Mouse (Mus musculus): ENCODE results near the gene Tmbim4. TPM values are rescaled to one million over a fixed set of nuclear protein-coding genes. Genes with fewer than 3 reads are reported as not detected.
"Not testable (repeated sequence)": the region's sequence is repeated elsewhere in the genome, so short reads cannot be mapped to it uniquely, and the experiment has no call there.

The Tmbim4 gene
- total RNA-seq, 2 experiments from 2014 or later: 100 to 112 TPM

DNA sequence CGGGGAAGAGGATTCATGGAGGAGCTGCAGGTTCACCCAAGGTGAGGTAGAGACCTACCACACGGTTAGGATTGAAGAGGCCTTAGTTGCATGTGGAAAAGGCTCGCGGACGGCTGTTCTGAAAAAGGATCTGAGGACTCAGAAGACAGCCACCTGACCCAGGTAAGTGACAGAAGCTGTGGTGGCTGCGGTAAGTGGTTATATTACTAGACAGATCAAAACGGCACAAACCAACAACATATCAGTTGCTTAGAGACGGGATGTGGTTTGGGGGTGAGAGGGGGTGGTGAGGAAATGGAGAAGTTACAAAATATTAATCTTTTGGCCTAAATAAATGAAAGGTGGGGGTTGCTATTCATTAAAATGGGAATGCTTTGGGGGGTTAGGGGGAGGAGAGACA, 8.1 kb upstream of the Tmbim4 start:
- ATAC-seq (ENCODE audit: poor library complexity, severe bottlenecking): peak; percentile 77

DNA sequence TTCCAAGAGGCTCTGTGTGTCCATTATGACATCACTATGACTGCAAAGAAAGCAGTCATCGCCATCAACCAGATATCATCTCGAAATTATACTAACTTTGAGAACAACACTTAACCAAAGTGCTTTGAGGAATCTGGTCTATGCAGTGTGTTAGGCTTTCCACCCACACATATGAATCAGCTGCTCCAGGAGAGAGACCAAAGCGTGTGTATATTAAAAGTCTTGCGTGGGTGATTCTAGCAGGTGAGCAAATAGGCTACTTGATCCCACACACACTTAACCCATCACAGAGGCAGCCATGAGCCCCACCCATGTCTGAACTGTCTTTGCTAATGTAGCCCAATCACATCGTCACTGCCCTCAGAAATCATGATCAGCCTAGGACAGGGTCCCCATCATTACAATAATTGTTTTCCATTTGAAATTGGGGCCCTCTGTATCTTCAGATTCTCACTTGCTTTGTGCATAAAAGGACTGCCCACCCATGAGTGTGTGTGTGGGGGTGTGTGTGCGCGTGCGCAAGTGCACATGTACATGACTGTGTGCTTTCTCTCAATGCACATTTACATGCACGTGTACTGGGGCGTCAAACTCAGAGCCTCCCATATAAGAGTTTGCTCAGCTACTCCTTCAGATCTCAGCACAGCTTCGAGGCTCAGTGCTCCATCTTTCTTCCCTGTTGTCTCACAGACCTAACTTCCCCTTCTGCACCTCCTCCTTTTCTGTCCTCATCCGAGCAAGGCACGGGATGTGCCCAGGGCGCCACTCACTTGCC, 4.1 kb upstream of the Tmbim4 start:
- peak; percentile 26 for ATAC-seq (ENCODE audit: poor library complexity, severe bottlenecking)

DNA sequence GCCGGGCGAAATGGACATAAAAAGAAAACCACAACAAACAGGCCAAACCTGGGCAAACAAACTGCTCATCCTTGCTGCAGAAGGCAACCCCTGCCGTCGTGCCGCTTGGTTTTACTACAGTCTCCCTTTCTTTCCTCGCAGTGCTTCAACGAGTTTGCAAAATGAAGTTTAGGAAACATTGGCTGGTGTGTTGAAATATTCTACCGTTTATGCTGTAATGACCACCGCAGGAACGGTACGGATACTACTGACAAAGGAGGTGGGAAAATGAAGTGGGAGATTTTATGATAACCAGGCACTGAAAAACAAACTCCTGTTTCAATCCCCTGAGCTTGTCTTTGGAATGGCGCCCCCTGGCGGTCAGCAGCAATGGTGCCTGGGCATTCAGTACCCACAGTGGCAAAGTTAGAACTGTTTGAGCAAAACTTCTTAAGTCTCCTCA, 592 bp downstream of the Tmbim4 start, which contains the start of gene Irak3:
Gene Irak3 (minus strand): TSS at position 170 of the 442 bp plus-strand sequence.
- peak; percentile 61 for ATAC-seq (ENCODE audit: poor library complexity, severe bottlenecking)

DNA sequence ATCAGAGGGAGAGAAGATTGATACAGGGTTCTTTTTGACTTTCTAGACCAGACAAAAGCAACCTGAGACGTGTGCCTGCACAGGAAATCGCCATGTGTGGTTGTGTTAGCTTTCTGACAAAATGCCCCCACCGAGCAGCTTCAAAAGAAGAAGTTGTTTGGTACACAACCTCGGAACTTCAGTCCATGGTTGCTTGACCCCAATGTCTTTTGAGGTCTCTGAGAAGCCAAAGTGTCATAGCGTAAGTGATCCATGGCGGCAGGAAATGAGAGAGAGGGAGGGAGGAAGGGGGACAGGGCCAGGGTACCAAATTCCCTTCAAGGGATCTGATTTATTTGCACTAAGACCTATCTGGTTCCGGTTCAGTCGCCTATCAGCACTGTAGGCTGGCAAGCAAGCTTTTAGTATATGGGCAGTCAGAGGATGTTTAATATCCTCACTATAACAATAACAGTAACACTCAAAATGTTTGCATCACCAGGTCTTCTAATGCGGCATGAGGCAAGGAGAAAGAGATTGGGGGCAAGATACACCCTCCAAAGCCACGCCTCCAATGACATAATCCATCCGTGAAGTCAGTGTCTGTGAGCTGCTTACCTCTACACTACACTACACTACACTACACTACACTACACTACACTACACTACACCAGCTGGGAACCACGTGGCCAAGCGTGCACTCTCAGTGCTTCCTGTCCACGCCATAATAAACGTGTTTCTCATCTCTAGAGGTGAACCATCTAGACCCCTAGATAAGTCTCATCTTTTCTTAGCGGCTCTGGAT, 1.3 kb downstream of the Tmbim4 start:
- peak; percentile 38 for ATAC-seq (ENCODE audit: poor library complexity, severe bottlenecking)

DNA sequence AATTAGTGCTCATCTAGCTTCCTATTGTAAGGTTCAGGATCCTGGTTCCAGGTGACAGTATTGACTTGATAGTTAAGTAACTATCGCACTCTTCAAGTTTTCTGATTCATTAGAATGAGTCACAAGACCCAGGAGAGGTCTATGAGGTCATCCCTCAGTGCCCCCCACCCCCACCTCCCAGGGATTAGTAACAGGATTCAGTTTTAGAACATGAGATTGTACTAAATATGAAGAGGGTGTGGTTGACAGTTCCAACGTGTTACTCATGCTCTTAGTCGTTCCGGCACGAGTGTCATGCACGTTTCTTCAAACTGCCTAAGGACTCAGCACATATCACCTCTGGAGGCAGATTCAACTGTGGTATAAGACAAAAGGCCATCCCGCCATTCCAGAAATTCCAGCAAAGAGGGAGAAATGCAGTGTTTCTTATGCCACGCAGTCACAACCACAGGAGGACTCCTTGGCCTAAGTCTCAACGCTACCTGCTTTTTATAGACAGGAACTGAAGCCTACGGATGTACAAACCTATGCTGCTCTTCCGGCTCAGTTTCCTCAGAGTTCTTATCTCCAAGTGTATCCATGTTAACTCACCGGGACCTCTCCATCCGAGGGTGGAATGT, 3.3 kb downstream of the Tmbim4 start:
- ATAC-seq (ENCODE audit: poor library complexity, severe bottlenecking): no peak

DNA sequence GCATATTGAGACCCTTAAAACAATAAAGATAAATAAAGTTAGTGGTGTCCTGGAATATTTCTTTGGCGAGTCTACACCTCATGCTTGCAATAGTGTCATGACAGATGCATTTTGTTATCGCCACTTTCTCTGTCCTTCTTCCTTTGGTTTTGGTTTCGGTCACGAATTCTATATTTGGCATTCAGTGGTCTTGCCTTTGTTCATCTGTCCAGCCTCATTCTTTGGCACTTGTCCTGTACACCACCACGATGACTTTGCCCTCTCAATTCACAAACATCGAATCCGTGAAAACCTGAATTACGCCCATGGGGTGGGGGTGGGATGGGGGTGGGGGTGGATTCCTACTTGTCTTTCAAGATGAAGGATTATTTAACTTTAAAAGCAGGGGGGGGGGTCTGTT, 6.6 kb downstream of the Tmbim4 start:
- ATAC-seq (ENCODE audit: poor library complexity, severe bottlenecking): no peak

DNA sequence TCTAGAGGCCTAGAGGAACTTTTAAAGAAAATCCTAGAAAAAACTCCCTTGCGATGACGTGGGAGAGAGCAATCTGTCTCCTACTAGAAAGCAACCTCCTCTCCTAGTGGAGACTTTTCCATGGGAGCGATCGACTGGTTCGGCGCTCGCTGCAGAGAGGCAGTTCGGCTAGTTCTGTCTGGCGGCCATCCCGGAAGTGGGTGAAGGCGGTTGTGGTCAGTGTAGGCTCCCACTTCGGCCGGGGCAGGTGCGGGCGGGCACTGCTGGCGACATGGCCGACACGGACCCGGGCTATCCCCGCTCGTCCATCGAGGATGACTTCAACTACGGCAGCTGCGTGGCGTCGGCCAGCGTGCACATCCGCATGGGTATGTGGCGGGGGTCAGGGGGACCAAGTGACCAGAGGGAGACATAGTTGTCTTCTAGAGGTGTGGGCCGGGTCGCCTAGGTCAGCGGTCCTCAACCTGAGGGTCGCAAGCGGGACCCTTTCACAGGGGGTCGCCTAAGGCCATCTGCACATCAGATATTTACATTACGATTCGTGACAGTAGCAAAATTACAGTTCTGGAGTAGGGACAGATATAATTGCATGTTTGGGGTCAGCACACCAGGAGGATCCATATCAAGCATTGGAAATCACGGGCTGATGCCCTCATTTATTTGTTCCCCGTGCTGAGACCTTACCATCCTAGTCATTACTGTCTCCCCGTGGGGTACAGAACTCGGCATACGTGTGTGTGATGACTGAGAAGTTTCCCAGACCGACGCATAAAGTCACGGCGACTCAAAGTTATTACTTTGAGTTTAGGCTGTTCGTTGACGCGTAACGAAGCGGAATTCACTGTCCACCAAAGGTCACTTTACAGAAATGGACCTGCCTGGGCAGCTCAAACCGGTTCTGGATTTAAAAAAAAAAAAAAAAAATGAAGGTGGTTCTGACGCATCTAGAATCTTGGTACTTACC, 7.5 kb downstream of the Tmbim4 start:
- ATAC-seq (ENCODE audit: poor library complexity, severe bottlenecking): peak; percentile 94

DNA sequence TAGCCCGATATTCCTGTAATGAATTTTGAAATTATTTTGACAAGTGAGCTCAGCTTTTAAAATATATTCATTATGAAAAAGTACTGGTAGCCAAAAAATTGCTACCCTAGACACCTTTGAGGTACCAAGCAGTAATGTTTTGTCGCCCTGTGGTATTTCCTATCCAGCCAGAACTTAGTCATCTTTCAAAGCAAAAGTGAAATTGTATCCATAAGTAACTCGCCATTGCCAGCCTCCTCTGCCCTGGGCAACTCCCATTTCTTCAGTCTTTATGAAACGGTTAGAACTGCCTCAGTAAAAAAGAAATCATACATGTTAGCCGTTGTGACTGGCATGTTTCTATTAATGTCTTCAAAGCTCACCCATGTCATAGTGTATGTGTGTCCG, 8.1 kb downstream of the Tmbim4 start:
- peak; percentile 45 for ATAC-seq (ENCODE audit: poor library complexity, severe bottlenecking)

DNA sequence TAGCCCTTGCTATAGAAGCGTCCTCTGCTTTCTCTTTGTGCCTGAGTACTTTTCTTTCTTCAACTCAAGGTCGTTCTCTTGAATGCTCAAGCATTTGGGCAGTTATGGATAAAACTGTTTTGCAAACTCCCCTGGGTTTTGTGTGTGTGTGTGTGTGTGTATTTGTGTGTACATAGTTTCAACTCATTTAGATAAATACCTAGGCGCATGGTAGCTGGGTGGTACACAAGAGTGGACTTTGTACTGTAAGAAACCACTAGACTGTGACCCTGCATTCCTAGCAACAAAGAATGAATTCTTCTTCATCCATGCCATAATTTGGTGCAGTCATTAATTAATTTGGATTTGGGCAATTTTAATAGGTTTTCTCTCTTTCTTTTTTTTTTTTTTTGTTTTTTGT, 8.7 kb downstream of the Tmbim4 start:
- 0 out of 2 replicates have a peak, but pooled peaks have one; percentile 5 for ATAC-seq (ENCODE audit: poor library complexity, severe bottlenecking)

DNA sequence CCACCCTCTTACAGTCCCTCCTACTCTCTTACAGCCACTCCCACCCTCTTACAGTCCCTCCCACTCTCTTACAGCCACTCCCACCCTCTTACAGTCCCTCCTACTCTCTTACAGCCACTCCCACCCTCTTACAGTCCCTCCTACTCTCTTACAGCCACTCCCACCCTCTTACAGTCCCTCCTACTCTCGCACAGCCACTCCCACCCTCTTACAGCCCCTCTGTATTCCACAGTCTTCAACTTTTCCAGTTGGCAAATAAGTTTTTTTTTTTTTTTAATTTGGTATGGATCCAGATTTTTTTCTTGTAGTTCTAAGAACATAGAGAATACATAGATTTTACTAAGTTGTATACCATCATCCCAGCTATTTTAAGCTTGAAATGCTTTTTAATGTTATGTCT, 15.7 kb downstream of the Tmbim4 start:
- ATAC-seq (ENCODE audit: poor library complexity, severe bottlenecking): not testable (repeated sequence)

DNA sequence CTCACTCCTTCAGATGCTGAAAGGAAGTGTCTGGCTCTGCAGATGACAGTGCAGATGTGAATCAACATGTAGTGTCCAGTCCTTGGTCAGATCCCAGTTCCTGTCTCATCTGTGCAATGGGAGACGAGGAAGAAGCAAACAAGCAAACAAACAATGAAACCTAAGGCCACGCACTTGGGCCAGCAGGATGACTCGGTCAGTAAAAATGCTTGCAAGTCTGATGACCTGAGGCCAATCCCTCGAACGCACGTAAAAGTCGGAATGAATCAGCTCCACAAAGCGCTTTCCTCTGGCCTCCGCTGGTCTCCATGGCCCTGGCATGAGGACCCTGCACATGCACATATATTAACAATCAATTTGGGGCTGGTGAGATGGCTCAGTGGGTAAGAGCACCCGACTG, 17.6 kb downstream of the Tmbim4 start:
- no peak for ATAC-seq (ENCODE audit: poor library complexity, severe bottlenecking)

DNA sequence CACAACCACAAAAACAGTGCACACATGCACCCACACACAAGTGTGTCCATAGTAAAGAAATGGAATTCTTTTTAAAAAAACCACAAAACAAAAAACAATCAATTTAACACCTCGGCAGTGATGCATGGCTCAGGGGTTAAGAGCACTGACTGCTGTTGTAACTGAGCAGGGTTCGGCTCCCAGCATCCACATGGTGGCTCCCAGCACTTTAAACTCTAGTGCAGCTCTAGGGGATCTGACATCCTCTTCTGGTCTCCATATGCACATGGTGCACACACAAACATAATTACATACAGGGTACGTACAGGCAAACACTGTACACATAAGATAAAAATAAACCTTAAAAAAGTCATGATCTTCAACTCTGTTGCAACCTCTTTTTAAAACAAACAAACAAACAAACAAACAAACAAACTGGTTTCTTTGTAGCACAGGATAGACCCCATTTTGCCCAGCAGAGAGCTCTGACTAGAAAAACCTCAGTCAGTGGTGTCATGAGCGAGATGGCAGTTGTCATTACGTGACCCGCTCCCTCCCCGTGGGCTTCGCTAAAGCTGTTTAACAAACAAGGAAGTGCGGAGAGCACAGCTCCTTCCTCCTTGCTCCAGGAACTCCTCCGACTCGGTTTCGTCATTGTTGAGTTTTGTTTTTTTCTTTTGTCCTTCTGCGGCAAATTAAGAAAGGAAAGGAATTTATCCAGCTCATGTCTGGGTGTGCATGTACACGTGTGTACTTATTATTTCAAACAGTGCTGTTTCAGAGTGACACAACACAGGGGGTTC, 18.4 kb downstream of the Tmbim4 start:
- ATAC-seq (ENCODE audit: poor library complexity, severe bottlenecking): peak; percentile 100

DNA sequence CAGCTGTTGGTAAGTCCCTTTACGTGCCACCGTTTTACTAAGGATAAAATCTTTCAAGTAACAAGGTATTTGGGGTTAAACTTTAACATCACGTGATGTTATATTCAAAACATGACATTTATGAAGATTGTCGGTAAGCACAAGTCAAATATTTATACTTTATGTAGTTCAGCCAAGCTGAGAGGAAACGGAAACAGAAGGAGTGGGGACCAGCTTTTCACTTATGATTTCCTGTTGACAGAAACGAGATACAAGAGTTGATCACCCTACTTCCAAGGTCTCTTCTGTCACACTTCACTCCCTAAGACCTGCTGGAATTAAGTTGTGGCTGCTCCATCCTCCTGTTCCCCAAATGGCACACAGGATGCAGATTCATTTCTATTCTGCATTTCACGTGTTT, 19.4 kb downstream of the Tmbim4 start:
- no peak for ATAC-seq (ENCODE audit: poor library complexity, severe bottlenecking)

DNA sequence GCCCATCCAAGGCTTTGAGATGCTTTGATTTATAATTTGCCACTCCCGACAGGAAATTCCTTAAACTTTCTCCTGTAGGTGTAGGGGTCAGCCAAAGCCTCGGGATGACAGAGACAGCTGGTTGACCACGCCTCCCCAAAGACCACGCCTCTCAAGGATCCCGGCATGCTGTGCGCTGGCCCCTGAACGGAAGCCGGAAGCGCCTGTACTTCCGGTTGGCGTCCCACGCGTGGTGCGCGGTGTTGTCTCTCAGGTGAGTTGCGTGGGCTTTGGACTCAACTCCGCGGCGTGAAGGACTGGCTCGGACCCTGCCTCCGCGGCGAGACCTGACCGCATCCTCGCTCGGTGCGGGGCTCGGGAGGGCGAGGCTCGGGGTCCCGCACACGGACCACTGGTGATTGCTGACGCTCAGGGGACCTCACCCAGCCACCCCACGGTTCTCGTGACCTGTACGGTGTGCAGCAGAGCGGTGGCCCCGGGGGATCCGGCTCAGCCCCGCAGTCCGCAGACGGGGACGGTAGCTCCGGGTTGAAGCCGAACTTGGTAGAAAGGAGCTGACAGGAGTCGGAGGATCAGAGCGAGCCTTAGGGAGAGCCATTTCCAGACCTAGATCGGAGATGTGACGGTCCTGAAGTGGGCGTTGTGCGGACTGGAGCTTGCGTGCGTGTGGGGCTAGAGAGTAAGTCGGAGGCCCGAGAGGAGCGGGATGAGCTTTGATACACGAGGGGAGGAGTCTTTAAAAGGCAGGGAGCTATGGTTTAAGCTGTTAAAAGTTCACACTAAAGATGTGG, 25.7 kb downstream of the Tmbim4 start, which contains the start of gene Llph:
Gene Llph (plus strand): TSS at position 200 of the 791 bp plus-strand sequence.
- ATAC-seq (ENCODE audit: poor library complexity, severe bottlenecking): peak; percentile 94

DNA sequence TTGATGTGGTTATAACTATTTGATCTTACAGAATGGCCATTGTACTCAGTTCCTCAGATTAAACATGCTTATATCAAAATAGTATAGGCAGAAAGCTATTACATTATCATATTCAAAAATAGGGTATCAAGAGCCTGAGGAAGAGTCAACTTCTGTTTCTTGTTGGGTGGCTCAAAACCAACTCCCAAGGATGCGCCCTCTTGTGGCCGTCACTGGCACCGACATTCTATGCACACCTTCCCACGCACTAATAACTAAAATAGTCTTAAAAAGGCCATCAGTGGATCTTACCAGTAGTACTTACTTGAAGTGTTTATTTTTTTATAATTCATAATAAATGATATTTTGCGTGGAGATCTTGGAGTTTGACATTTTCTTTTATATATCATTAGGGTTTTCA, 30.3 kb downstream of the Tmbim4 start:
- peak; percentile 60 for ATAC-seq (ENCODE audit: poor library complexity, severe bottlenecking)

DNA sequence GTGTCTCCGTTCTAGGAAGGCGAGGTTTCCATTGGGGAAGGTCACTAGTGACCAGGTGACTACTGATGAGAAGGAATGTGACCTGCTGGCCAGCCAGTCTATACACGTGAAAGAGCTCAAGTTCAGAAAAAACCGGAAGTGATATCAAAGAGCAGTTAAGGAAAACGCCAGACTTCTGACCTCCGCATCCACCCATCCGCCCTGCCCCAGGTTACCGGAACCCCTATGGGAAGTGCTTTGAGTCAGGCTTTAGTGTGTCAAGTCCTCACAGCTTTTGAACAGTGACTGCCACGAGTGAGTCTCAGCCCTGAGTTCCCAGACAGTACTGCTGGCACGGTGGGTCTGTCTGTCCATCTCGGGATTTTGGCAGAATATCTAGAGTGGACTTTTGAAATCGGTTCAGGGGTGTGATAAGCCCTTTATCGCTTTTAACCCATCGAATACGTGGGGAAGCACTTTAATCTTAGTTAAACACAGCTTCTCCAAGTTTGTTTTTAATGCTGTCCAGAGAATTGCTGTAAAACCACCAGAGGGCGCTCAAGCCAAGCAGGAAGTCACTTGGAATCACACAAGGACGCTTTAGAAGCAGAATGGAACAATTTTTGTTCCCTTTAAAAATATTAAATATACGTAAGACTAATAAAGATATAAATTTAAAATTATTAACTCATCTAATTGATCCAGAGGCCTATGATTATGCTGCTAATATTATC, 32.4 kb downstream of the Tmbim4 start:
- ATAC-seq (ENCODE audit: poor library complexity, severe bottlenecking): peak; percentile 67

DNA sequence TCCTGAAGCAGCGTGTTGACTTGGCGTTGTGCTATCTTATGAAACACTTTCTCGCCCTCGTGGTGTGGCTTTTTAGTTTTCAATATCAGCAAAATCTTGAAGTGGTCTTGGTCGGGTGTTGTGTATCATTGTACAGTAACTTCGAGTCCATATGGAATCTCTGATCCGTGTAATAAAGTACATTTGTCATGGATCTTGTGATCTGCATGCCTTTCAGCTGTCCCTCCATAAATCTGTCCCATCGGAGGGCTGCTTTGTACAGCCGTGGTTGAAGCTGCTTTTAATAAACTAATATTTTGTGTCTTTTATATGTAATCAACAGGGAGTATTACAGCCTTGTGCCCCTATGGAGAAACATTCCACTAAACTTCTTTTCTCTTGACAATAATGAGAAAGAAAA, 35.5 kb downstream of the Tmbim4 start:
- no peak for ATAC-seq (ENCODE audit: poor library complexity, severe bottlenecking)

DNA sequence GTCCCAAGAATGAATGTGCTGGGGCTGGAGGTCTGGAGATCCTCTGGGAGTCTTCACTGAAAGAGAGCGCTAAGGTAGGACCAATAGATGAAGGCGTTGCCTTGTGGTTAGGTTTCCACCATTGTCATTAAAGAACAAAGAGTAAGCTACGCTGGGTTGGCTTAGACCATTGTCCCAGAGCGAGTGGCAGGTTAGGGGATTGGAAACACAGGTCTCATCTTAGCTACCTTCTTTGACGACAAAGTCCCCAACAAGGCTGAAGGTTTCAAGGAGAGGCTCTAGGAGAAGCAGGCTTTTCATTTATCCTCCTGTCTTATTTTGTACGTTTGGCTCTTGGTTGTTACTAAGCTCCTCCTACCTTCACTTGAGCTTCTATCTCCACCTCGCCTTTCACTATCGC, 36.9 kb downstream of the Tmbim4 start:
- ATAC-seq (ENCODE audit: poor library complexity, severe bottlenecking): no peak

Data from megakaryocyte, adult 5-6 weeks (primary cell).